Comparison of ENCODE assay signal across 1 mouse cellular context in the genomic region with DNA sequence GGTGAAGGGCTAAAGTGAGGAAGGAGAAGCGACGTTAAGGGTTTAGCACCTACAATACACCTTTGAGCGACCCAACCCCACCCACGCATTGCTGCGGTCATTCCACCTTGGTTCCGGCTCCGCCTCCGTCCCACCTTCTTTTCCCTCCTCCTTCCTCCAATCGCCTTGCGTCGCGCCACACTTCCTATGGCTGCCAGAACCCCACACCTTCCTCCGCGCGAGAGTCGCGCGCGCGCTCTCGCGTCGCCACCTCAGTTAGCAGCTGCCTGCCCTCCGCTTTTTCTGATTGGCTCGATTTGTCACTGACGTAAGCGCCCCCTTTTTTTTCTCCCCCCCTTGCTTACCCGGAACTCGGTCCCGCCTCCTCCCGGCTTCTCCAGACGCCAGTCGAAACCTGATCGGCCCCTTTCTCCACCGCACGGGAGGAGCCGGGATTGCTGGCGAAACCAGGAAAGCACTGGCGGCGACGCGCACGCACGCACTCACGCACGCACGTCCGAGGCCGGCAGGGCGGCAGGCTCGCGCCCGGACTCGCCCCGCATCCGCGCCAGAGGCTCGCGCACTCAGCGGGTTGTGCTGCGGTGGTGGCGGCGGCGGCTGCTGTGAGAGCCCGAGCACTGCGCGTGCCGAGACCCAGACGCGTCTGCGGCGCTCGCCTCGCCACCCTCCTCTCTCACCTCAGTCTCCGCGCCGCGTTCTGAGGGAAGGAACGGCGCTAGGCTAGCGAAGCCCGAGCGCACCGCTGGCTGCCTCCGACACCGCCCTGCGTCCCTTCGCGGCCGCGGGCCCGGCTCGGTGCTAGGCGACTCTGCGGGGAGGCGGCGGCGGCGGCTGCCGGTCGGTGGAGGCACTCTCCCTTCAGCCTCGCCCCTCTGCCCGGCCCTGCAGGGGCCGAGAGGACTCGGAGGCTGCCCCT.
TF ChIP-seq lines count a peak whose summit lies in the region.

Rab6a (plus strand) TSS at position 197 of the 916 bp plus-strand sequence.

TF ChIP-seq in CH12.LX, 34 proteins besides CTCF, POLR2A, EP300 and RAD21 (continued from another document):
- TF ChIP-seq SMC3 (IDR thresholded peaks at IDR 0.05; ENCODE audit: low read depth, low read length) (no peak), MAX (IDR thresholded peaks at IDR 0.05; ENCODE audit: low read length) (peak; percentile 92), ETS1 (conservative IDR thresholded peaks at IDR 0.05; ENCODE audit: low read depth, low read length) (peak; percentile 67), MXI1 (IDR thresholded peaks at IDR 0.05; ENCODE audit: low read depth, low read length) (peak; percentile 50; the same call in 1 of the 2 replicates), JUN (IDR thresholded peaks at IDR 0.05; ENCODE audit: insufficient read depth, low read depth, low read length) (peak; percentile 21; the same call in 1 of the 2 replicates), TCF12 (IDR thresholded peaks at IDR 0.05; ENCODE audit: low read depth, low read length) (peak; percentile 59; the same call in 1 of the 2 replicates), PAX5 (IDR thresholded peaks at IDR 0.05; ENCODE audit: low read length) (no peak), MAFK (IDR thresholded peaks at IDR 0.05; ENCODE audit: insufficient replicate concordance, low read length) (no peak), JUND (conservative IDR thresholded peaks at IDR 0.05; ENCODE audit: low read depth, low read length) (no peak), IRF4 (IDR thresholded peaks at IDR 0.05; ENCODE audit: low read depth, low read length) (peak; percentile 79), ZNF384 (IDR thresholded peaks at IDR 0.05; ENCODE audit: low read depth, low read length) (peak; percentile 93), TBP (conservative IDR thresholded peaks at IDR 0.05; ENCODE audit: low read depth, low read length) (0 out of 2 replicates have a peak, but pooled peaks have one; percentile 38), RCOR1 (conservative IDR thresholded peaks at IDR 0.05; ENCODE audit: low read depth, low read length) (peak; percentile 71; the same call in 1 of the 2 replicates), ZMIZ1 (IDR thresholded peaks at IDR 0.05; ENCODE audit: low read depth, low read length) (peak; percentile 71), CHD2 (IDR thresholded peaks at IDR 0.05; ENCODE audit: low read length) (peak; percentile 98), UBTF (IDR thresholded peaks at IDR 0.05; ENCODE audit: low read depth, low read length) (no peak; the same call in 1 of the 2 replicates), MYC (IDR thresholded peaks at IDR 0.05; ENCODE audit: low read depth, low read length) (peak; percentile 85), E2F4 (IDR thresholded peaks at IDR 0.05; ENCODE audit: insufficient replicate concordance, low read depth, low read length) (peak; percentile 75; the same call in 1 of the 2 replicates), MEF2A (IDR thresholded peaks at IDR 0.05; ENCODE audit: borderline replicate concordance, low read depth, low read length) (peak; percentile 80; the same call in 1 of the 2 replicates), POLR2AphosphoS2 (IDR thresholded peaks at IDR 0.05; ENCODE audit: low read depth, low read length) (0 out of 2 replicates have a peak, but pooled peaks have one; percentile 18), NRF1 (IDR thresholded peaks at IDR 0.05; ENCODE audit: low read depth, low read length) (peak; percentile 78), HCFC1 (IDR thresholded peaks at IDR 0.05; ENCODE audit: low read depth, low read length) (peak; percentile 90)
